ENCODE assay signal across 12 mouse cellular contexts in the genomic region with DNA sequence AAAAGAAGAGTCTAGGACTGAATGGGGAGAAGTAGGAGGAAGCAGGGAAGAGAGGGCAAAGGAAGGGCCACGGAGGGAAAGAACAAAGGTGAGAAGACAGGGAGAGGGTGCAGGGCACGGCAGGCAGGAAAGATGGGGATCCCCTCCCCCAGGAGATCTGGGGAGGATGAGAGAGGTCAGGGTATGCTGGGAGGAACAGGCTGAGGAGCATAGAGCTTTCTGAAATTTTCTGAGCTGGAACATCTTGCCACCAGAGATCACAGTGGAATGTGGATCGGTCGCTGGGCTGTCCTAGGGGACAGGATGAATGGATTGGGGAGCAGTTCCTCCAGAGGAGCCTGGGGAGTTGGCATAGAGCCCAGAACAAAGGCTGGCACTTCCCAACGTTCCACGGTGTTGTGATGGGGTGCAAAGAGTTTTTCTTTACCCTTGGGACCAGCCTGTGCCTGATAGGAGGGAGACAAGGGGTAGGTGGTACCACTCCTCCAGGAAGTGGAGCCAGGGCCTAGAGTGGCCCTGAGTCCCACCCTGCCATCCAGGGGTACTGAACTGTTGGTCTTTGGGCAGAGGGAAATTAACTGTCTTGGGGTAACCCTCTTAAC.
A peak's percentile ranks its signal among the peaks of the same experiment; 100 is the strongest.
DNase-seq lines count a peak whose midpoint lies in the region; ATAC-seq and TF ChIP-seq lines count a peak whose summit lies in the region.
"Had no signal": no experiment of that assay in that cellular context is flagged by ENCODE, and none has a peak within 500 bp of the region (broad histone marks: within the 10 kb centered on the region; RNA-seq: fewer than 3 reads in every experiment).

No protein-coding gene starts in this region.

- WGBS in embryonic facial prominence, embryonic 10.5 days, result 66% methylated on average over 6 of the region's 6 CpGs
- WGBS in intestine, postnatal 0 days, result 32% methylated on average over 6 of the region's 6 CpGs

- TF ChIP-seq CTCF in intestine, postnatal 0 days (IDR thresholded peaks at IDR 0.05; ENCODE audit: low read depth), result no peak

- intact Hi-C loops in left cerebral cortex, postnatal 36 days (cut with DNase I), result no loop called here

- H3K4me2 ChIP-seq in intestine, postnatal 0 days (replicated peaks; ENCODE audit: low read depth), result no peak overlapping the region
- H3K4me2 ChIP-seq: limb, embryonic 12.5 days; stomach, embryonic 15.5 days had no signal

- peaks cover 20% of the 10 kb centered on the region for H3K4me1 ChIP-seq in embryonic facial prominence, embryonic 10.5 days
- H3K4me1 ChIP-seq in intestine, postnatal 0 days (replicated peaks; ENCODE audit: control insufficient read depth, insufficient read depth, low read length), result no peaks in the 10 kb centered on the region
- H3K4me1 ChIP-seq: stomach, embryonic 15.5 days had no signal

- peak overlapping the region; percentile 7; the same call in 1 of the 2 replicates for H3K27ac ChIP-seq in embryonic facial prominence, embryonic 10.5 days (replicated peaks)
- H3K27ac ChIP-seq in intestine, postnatal 0 days (ENCODE audit: low read depth, low read length), result no peak overlapping the region
- H3K27ac ChIP-seq: limb, embryonic 12.5 days; macrophage; stomach, embryonic 15.5 days had no signal

- H3K9ac ChIP-seq in intestine, postnatal 0 days (ENCODE audit: low read depth, low read length), result no peak overlapping the region
- H3K9ac ChIP-seq: limb, embryonic 12.5 days; stomach, embryonic 15.5 days had no signal

- DNase-seq in cerebellum, postnatal 10 days, result peak; percentile 30 to 44
- peak; percentile 46 to 51 for DNase-seq in layer of hippocampus, adult 8-10 months (ENCODE audit: low spot score in 2 of 2)
- DNase-seq in layer of hippocampus, adult 9-10 months (ENCODE audit: low spot score), result no peak
- DNase-seq in embryonic facial prominence, embryonic 10.5 days (ENCODE audit: low spot score), result no peak
- DNase-seq in left cerebral cortex, postnatal 36 days (ENCODE audit: low spot score in 2 of 2), result peak; percentile 33 to 37
- DNase-seq in c-Kit-positive CD71-positive TER-119-positive erythroid progenitor cells, embryonic 14.5 days (ENCODE audit: low spot score), result no peak

- H3K9me3 ChIP-seq in embryonic facial prominence, embryonic 10.5 days, result no peaks in the 10 kb centered on the region; the same call in 1 of the 2 replicates
- H3K9me3 ChIP-seq in intestine, postnatal 0 days (ENCODE audit: control insufficient read depth), result no peaks in the 10 kb centered on the region
- H3K9me3 ChIP-seq: limb, embryonic 12.5 days; stomach, embryonic 15.5 days had no signal

- ATAC-seq in cerebellum, adult (ENCODE audit: insufficient number of reproducible peaks, low FRiP score, low TSS enrichment), result no peak
- ATAC-seq in intestine, postnatal 0 days, result no peak

- H3K36me3 ChIP-seq in embryonic facial prominence, embryonic 10.5 days (replicated peaks), result no peaks in the 10 kb centered on the region
- H3K36me3 ChIP-seq in intestine, postnatal 0 days (ENCODE audit: control insufficient read depth, insufficient read depth), result no peaks in the 10 kb centered on the region
- H3K36me3 ChIP-seq: limb, embryonic 12.5 days; stomach, embryonic 15.5 days had no signal

- H3K4me3 ChIP-seq in embryonic facial prominence, embryonic 10.5 days, result no peak overlapping the region
- no peak overlapping the region for H3K4me3 ChIP-seq in intestine, postnatal 0 days (ENCODE audit: low read depth, low read length)
- H3K4me3 ChIP-seq: limb, embryonic 12.5 days; myocyte; stomach, embryonic 15.5 days had no signal

- no peaks in the 10 kb centered on the region for H3K27me3 ChIP-seq in embryonic facial prominence, embryonic 10.5 days (replicated peaks; ENCODE audit: low read depth, poor library complexity, severe bottlenecking)
- H3K27me3 ChIP-seq in intestine, postnatal 0 days (replicated peaks; ENCODE audit: control insufficient read depth, insufficient read depth, low read length), result no peaks in the 10 kb centered on the region
- H3K27me3 ChIP-seq: stomach, embryonic 15.5 days had no signal

Comparison
In these comparisons a context has a peak if more than half of its experiments do, and no peak if none do; other contexts are left out.
1. DNase-seq: peak in cerebellum, postnatal 10 days (2 of 2), layer of hippocampus, adult 8-10 months (2 of 2) and left cerebral cortex, postnatal 36 days (2 of 2); none in layer of hippocampus, adult 9-10 months (single experiment), embryonic facial prominence, embryonic 10.5 days (single experiment) and c-Kit-positive CD71-positive TER-119-positive erythroid progenitor cells, embryonic 14.5 days (single experiment).